Mouse (Mus musculus): ENCODE measurements at regions not wholly inside any gene's neighbourhood (a gene's known extent, or its start where the extent isn't known, plus 50 kb on each side); places are given as distances from the start of the nearest gene placed in this dataset.

DNA sequence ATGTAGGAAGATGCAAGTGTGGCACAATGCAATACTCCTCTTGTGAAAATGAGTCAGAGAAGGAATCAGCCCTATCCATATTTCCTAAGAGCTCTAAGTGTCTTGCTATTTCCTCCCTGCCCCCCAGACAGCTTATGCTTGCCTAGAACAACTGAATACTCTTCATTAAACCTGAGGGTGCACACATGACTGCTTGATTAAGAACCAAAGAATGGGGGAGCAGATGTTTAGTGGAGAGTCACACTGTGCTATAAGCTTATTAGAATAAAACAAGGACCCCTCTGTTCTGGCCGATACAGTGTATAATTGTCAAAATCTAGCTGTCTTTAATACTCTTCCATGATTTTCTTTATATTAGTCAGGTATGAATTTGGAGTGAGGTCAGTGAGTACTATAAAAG is 458.8 kb upstream of the Mon1b start:
- DNase-seq, result no peak
- intact Hi-C loops (cut with DNase I), result no loop called here

DNA sequence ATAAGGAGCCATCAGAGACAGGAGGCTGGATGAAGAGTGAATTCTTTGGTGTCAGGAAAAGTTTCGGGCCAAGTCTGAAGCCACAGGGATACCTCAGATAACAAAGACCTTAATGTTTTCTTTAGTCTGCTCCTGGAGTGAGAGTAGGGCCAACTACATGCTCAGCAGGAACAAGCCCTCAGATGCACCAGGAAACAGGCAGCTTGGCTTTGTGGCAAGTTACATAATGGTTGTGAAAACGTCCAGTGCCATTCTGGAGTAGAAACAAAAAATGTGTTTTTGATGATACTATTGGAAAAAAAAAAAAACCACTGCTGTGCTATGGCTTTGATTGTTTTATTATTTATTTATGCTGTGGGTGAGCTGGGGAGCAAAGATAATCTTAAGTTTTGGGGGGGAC is 452.2 kb upstream of the Mon1b start:
- intact Hi-C loops (cut with DNase I), result no loop called here
- DNase-seq, result no peak

DNA sequence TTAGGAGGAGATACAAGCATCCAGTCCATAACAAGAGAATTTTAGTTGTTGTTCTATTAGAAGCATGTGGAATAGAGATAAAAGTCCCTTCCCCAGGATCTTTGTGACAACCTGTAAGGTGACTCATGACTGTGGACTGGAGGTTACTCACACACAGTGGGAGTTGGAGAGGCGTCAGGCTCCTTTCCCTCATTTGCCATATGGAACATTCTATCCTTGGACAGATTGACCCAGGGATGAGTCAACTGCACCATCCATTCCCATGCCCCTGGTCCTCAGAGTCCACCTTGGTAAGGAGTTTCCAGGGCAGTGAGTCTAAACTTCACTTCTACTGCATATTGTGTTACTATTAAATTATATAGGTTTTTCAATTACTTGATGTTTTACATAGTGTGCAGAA is 444.9 kb upstream of the Mon1b start:
- DNase-seq, result no peak
- intact Hi-C loops (cut with DNase I), result no loop called here

DNA sequence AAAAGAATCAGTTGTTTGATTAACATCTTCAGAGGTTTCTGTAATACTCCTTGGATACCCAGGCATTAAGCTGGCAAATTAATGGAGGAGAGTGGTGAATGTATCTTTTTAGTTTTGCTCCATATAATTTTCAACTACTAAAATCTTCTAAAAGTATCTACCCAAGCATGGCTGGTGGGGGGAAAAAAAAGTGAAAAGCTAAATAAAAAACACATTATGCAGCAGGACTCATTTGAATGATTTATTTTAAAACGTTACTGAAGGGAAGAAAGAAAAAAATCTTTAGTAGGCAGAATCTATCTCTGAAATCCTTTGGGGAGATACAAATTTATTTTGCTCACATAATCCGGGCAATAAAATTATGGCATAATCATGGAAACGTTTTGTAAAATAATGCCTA is 443.9 kb upstream of the Mon1b start:
- DNase-seq, result no peak
- intact Hi-C loops (cut with DNase I), result no loop called here
